Mouse (Mus musculus): ENCODE results near the gene Gpr107.
A peak's percentile ranks its signal among the peaks of the same experiment; 100 is the strongest.

- TF ChIP-seq POLR2A (IDR thresholded peaks at IDR 0.05; ENCODE audit: borderline replicate concordance, extremely low read depth, insufficient read depth, insufficient read length, poor library complexity, severe bottlenecking) (no peak), CTCF (IDR thresholded peaks at IDR 0.05; ENCODE audit: borderline replicate concordance, extremely low read depth, insufficient read depth, insufficient read length) (peak; percentile 46; the same call in 1 of the 2 replicates)
Measured at GRCm38 (mm10) chr2:31255952-31256938, 104.1 kb downstream of the Gpr107 start.
